Mouse (Mus musculus) CH12.LX (cell line): ENCODE measurements around the gene Atrnl1.

ENCODE experiments used
- BHLHE40 ChIP-seq: IDR thresholded peaks from 2 replicates; pipeline ENCODE4 v1.6.1; 2011; ENCODE audit warnings: mild to moderate bottlenecking, low read depth, low read length, improper control_type of control experiment
- MAX ChIP-seq: IDR thresholded peaks from 2 replicates; pipeline ENCODE4 v1.6.1; 2011; ENCODE audit warnings: low read length, improper control_type of control experiment

DNA sequence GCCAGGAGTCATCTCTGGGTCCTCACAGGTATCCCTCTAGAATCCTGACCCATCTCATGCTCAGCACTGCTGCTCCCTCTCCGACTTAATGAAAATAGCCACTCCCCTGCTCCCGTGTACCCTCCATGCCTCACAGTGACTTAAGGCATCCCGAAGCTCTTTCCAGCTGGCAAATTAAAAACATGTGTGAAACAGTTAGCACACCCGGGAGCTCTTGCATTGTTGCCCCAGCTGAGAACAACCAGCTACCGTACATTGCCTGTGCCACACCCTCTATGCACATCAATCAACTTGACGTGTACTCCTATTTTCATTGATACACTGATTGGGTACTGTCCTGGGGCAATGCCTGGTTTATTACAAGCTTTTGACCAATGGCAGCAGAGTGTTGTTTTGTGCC lies 510.8 kb downstream of the Atrnl1 start:
- no peak for TF ChIP-seq MAX
- TF ChIP-seq BHLHE40, result no peak
